Mouse (Mus musculus) lung, embryonic 15.5 days (tissue): ENCODE data around the gene Crybb3. TPM values are rescaled to one million over a fixed set of nuclear protein-coding genes. Genes with fewer than 3 reads are reported as not detected.
A peak's percentile ranks its signal among the peaks of the same experiment; 100 is the strongest.
"Not testable (repeated sequence)": the region's sequence is repeated elsewhere in the genome, so short reads cannot be mapped to it uniquely, and the experiment has no call there.

Experiments used
- ATAC-seq: fragments of 200-750 bp; cut with Nextera tagmentation; 2 replicates; pipeline ENCODE4 v1.8.0; 2017; ENCODE audit warnings: moderate number of reproducible peaks, borderline replicate concordance; ENCODE audit not compliant: low FRiP score, low TSS enrichment; ENCODE audit errors: extremely low read depth
- H3K27ac ChIP-seq: fragments of 300-500 bp; sonication (generic); 2 replicates; pipeline ENCODE4 v1.5.1; 2015; ENCODE audit warnings: moderate library complexity, mild to moderate bottlenecking, inconsistent platforms
- H3K27me3 ChIP-seq: fragments of 300-500 bp; sonication (generic); 2 replicates; pipeline ENCODE4 v1.6.1; 2015; ENCODE audit warnings: inconsistent platforms
- H3K36me3 ChIP-seq: fragments of 300-500 bp; sonication (generic); 2 replicates; pipeline ENCODE4 v1.6.1; 2015; ENCODE audit warnings: inconsistent platforms
- H3K4me1 ChIP-seq: fragments of 300-500 bp; sonication (generic); 2 replicates; pipeline ENCODE4 v1.6.1; 2015; ENCODE audit warnings: inconsistent platforms
- H3K4me2 ChIP-seq: fragments of 300-500 bp; sonication (generic); 2 replicates; pipeline ENCODE4 v1.6.1; 2015; ENCODE audit warnings: inconsistent platforms, mild to moderate bottlenecking, moderate library complexity
- H3K4me3 ChIP-seq: fragments of 300-500 bp; sonication (generic); 2 replicates; pipeline ENCODE4 v1.5.1; 2015; ENCODE audit warnings: mild to moderate bottlenecking, inconsistent platforms
- H3K9ac ChIP-seq: fragments of 300-500 bp; sonication (generic); 2 replicates; pipeline ENCODE4 v1.6.1; 2015; ENCODE audit warnings: inconsistent platforms
- H3K9me3 ChIP-seq: fragments of 300-500 bp; sonication (generic); 2 replicates; pipeline ENCODE4 v1.6.1; 2016; ENCODE audit warnings: inconsistent platforms
- WGBS: fragments of 180-500 bp; shearing (Covaris S2); methylation state at CpG from one replicate; pipeline ENCODE4 v1.1.7; 2015; 5-methylcytosine and 5-hydroxymethylcytosine counted together
- polyA plus RNA-seq: library from polyadenylated mRNA; unstranded; fragments of >200 nt; fragmentation: Nextera tagmentation; extraction: Ambion mirVana; gene quantifications from 2 replicates; pipeline ENCODE4 v1.2.1, GENCODE M21; 2015

Gene Crybb3
- polyA plus RNA-seq, 1 experiment from 2014 or later, result 0.57 TPM

DNA sequence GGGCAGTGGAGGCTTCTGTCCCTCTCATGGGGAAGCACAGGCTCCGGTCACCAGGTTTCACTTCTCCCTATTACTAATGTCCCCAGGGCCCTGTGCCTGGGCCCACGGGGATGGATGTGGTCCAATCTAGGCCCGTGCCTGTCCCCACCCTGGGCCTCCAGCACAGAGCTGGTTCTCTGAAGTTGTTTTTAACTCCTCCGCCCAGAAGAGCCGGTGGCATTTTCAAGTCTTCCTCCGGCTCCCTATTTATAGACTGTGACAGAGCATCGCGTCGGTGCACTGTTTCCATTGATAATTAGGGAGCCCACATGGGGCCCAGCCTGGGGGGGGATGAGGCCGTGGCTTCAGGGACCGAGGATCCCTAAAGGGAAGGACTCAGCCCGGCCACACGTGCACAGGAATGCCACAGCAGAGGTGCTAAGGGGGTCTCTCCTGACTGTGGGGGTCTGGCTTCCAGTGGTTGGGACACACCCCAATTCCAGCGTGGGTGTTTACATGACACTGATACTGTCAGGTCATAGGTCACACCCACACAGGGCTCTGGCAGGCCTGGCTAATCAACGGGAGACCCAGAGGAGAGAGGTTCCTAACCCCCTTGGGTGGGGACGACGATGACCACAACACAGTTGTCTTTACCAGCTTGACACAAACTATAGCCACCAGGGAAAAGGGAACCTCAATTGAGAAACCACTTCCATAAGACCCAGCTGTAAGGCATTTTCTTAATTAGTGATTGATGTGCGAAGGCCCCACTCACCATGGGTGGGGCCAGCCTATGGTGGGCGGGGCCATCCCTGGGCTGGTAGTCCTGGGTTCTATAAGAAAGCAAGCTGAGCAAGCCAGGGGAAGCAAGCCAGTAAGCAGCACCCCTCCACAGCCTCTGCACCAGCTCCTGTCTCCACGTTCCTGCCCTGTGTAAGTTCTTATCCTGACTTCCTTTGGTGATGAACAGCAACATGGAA, 33.2 kb upstream of the Crybb3 start:
- Histone ChIP-seq H3K27me3 (no peaks in the 10 kb centered on the region), H3K36me3 (no peaks in the 10 kb centered on the region), H3K4me3 (no peak overlapping the region), H3K27ac (peak overlapping the region; percentile 64), H3K9ac (no peak overlapping the region), H3K4me1 (peaks cover 51% of the 10 kb centered on the region), H3K9me3 (no peaks in the 10 kb centered on the region), H3K4me2 (no peak overlapping the region)
- 37% methylated on average over 20 of the region's 20 CpGs for WGBS
- ATAC-seq, result no peak

DNA sequence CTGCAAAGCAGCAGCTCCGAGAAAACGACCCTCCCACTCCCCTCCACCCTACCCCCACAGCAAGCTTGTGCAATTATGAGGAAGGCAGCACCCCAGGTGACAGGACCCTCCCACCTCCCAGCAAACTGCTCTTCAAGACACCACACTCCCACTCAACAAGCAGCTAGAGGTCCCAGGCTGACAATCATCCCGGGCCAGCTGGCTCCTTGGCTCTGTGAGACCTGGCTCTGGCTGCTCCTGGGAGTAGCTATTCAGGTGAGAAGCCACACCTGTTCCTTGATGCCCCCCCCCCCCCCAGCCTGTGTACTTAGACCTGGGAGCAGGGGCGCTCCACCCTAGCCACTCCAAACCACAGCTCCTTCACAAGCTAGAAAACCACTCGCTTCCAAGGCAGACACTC, 31.7 kb upstream of the Crybb3 start:
- H3K4me2 ChIP-seq, result no peak overlapping the region
- H3K9ac ChIP-seq, result no peak overlapping the region
- peaks cover 43% of the 10 kb centered on the region for H3K4me1 ChIP-seq
- H3K4me3 ChIP-seq, result no peak overlapping the region
- no peaks in the 10 kb centered on the region for H3K9me3 ChIP-seq
- no peaks in the 10 kb centered on the region for H3K36me3 ChIP-seq
- WGBS, result 22% methylated on average over 5 of the region's 5 CpGs
- peak; percentile 55 for ATAC-seq
- H3K27ac ChIP-seq, result peak overlapping the region; percentile 64
- H3K27me3 ChIP-seq, result no peaks in the 10 kb centered on the region

DNA sequence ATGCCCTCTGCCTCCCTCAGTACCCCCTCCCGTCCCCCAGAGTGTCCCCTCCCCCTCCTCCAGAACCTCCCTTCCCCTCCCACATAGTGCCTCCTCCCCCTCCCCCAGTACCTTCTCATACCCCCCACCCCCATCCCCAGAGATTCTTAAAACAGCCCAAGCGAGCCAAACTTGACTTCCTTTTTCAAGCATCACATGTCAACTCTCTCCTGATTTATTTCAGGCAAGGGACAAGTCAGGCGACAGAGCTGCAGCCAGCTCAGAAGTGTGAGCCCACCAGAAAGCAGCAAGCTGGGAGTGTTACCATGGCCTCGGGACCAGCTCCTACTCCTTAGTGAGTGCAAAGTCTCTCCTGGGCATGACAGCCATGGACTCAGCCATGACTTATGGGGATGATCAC, 30.0 kb upstream of the Crybb3 start:
- H3K36me3 ChIP-seq, result no peaks in the 10 kb centered on the region
- no peak for ATAC-seq
- H3K4me3 ChIP-seq, result no peak overlapping the region
- H3K4me1 ChIP-seq, result peaks cover 50% of the 10 kb centered on the region
- H3K4me2 ChIP-seq, result no peak overlapping the region
- no peak overlapping the region for H3K9ac ChIP-seq
- no peaks in the 10 kb centered on the region for H3K9me3 ChIP-seq
- WGBS, result 9% methylated on average over 4 of the region's 4 CpGs
- H3K27me3 ChIP-seq, result no peaks in the 10 kb centered on the region
- no peak overlapping the region for H3K27ac ChIP-seq

DNA sequence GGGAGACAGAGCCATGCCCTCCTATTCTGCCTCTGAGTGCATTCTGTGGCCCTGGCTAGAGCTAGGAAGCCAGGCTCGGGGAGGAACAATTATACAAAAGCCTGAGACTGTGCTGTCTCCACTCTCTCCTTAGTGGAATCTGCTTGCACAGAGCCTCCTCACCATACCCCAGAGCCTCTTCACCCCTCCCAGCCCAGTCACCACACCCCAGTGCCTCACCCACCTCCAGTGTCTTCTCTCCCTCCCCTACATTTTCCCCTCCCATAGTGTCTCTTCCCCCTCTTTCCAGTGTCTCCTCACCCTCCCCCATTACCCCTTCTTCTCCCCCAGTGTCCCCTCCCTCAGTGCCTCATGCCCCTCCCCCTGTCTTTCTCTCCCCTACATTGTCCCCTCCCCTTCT, 29.5 kb upstream of the Crybb3 start:
- Histone ChIP-seq H3K36me3 (no peaks in the 10 kb centered on the region), H3K9ac (no peak overlapping the region), H3K27ac (peak overlapping the region; percentile 58), H3K27me3 (no peaks in the 10 kb centered on the region), H3K9me3 (no peaks in the 10 kb centered on the region), H3K4me3 (no peak overlapping the region), H3K4me1 (peaks cover 50% of the 10 kb centered on the region), H3K4me2 (no peak overlapping the region)
- no peak for ATAC-seq
- 7% methylated on average over 1 of the region's 1 CpGs for WGBS

DNA sequence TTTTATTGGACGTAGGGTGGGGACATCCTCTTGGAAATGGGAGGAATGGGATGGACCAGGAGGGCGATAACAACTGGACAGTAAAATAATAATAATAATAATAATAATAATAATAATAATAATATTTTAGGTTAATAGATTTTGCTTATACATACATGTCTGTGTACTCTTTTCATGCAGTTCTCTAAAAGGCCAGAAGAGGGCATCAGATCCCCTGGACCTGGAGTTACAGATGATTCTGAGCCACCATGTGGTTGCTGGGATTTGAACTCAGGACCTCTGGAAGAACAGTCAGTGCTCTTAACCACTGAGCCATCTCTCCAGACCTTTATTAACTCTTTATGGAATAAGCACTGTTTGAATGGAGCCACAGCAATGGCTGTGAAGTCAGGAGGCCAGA, 28.3 kb upstream of the Crybb3 start:
- not testable (repeated sequence) for H3K36me3 ChIP-seq, H3K27ac ChIP-seq, H3K4me2 ChIP-seq, H3K9ac ChIP-seq, H3K27me3 ChIP-seq, H3K4me3 ChIP-seq, ATAC-seq, H3K9me3 ChIP-seq
- WGBS, result 84% methylated on average over 2 of the region's 2 CpGs
- H3K4me1 ChIP-seq, result peaks cover 50% of the 10 kb centered on the region

DNA sequence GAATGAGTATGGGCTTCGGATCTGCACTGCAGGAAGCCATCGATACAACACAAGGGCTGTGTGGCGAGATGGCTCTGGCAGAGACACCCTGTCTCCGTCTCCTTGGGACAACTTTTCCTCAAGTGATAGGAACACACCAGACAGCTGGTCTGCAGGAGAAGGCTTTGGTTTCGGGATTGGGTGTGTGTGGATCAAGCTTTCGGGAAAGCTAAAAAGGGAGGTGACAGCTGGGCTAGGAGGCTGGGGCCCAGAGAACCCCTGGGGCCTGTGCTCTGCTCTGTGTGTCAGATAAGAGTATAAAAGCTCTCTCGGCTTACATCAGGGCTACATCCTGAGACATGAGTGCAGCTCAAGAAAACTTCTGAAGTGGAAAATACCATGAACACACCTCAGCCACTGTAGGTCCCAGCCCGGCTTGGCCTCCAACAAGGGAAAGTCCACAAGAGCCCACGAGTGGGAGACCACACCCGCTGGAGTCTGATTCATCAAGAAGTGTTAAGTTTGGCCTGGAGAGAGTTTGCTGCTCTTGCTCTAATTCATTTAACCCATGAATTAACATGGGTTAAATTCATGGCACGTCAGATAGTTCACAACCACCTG, 26.9 kb upstream of the Crybb3 start:
- Histone ChIP-seq H3K4me2 (no peak overlapping the region), H3K36me3 (no peaks in the 10 kb centered on the region), H3K4me3 (no peak overlapping the region), H3K27me3 (no peaks in the 10 kb centered on the region), H3K9ac (no peak overlapping the region), H3K27ac (peak overlapping the region; percentile 73), H3K4me1 (peaks cover 36% of the 10 kb centered on the region), H3K9me3 (no peaks in the 10 kb centered on the region)
- 52% methylated on average over 11 of the region's 11 CpGs for WGBS
- no peak for ATAC-seq

DNA sequence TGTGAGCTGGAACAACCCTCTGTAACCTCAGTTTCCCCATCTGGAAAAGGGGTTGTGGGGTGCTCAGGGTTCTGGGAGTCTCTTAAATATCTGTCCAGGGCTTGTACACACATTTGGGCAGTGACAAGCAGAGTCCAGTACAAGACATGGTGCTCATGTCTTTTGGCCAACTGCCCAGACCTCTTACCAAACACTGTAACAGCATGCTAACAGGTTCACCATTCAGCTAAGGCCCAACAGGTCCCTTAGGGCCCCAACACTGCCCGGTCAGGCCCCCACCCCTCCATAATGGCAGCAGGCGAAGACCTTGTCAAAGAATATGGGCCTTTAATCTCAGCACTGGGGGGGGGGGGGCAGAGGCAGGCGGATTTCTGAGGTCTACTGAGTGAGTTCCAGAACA, 26.3 kb upstream of the Crybb3 start:
- no peaks in the 10 kb centered on the region for H3K9me3 ChIP-seq
- 36% methylated on average over 3 of the region's 3 CpGs for WGBS
- H3K27ac ChIP-seq, result peak overlapping the region; percentile 73
- no peak; the same call in 1 of the 2 replicates for ATAC-seq
- H3K9ac ChIP-seq, result no peak overlapping the region
- H3K27me3 ChIP-seq, result no peaks in the 10 kb centered on the region
- H3K36me3 ChIP-seq, result no peaks in the 10 kb centered on the region
- no peak overlapping the region for H3K4me2 ChIP-seq
- no peak overlapping the region for H3K4me3 ChIP-seq
- H3K4me1 ChIP-seq, result peaks cover 31% of the 10 kb centered on the region

DNA sequence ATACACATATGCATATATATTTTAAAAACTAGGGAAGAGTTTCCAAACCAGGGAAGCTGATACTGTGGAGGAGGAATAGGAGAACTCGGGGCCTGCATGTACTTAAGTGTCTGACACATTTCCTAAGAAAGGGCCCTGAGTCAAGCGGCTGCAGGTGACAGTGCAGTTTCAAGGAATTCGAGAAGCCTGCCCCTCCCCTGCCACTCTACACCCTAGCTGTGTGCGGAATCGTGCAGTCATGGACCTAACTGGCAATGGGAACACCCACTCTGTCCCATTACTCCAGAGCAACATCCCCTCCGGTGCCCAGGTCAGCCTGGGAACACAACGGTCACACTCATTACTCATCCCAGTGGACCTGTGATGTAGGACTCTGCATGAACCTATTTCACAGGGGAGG, 25.2 kb upstream of the Crybb3 start:
- Histone ChIP-seq H3K9ac (no peak overlapping the region), H3K36me3 (no peaks in the 10 kb centered on the region), H3K4me1 (peaks cover 21% of the 10 kb centered on the region), H3K4me3 (no peak overlapping the region), H3K9me3 (no peaks in the 10 kb centered on the region), H3K27ac (peak overlapping the region; percentile 48), H3K4me2 (no peak overlapping the region), H3K27me3 (no peaks in the 10 kb centered on the region)
- WGBS, result 54% methylated on average over 7 of the region's 7 CpGs
- ATAC-seq, result no peak

DNA sequence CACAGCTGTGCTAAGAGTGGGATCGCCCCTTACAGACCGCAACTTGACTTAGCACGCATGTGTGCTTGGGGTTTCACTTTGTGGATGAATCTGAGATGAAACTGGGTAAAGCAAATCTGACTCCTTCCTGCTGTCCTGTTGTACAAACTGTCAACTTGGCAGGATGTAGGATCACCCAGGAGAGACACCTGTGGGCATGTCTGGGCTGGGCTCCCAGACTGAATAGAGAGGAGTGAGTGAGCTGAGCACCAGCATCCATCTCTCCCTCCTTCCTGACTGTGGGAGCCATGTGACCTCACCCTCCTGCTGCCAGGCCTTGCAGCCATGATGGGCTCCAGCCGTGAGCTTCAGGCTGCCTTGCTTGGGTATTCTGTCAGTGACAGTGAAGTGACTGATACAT, 24.1 kb upstream of the Crybb3 start:
- H3K9me3 ChIP-seq, result no peaks in the 10 kb centered on the region
- peaks cover 15% of the 10 kb centered on the region for H3K4me1 ChIP-seq
- H3K4me2 ChIP-seq, result no peak overlapping the region
- H3K9ac ChIP-seq, result no peak overlapping the region
- H3K4me3 ChIP-seq, result no peak overlapping the region
- WGBS, result 84% methylated on average over 4 of the region's 4 CpGs
- ATAC-seq, result no peak
- H3K27me3 ChIP-seq, result no peaks in the 10 kb centered on the region
- no peak overlapping the region for H3K27ac ChIP-seq
- H3K36me3 ChIP-seq, result 0 out of 2 replicates have a peak, but pooled peaks cover 2% of the 10 kb centered on the region

DNA sequence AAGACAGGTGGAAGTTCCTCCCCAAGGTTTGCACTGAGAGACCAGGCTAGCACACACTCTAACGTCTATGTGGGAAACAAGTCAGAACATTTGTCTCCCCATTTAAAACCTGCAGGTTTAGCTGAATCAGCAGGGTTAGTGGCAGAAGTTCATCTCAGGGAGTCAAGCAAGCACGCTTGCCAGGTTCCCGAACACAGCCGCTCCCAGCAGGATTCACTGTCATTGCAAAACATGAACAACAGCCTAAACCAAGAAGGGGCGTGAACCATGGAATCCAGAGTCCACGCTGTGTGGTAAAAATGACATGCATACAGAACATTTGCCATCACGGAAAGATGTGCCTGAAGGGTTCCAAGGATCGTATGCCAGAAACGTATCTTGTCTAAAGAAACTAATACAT, 23.7 kb upstream of the Crybb3 start:
- peaks cover 17% of the 10 kb centered on the region for H3K4me1 ChIP-seq
- no peak overlapping the region for H3K9ac ChIP-seq
- H3K27me3 ChIP-seq, result no peaks in the 10 kb centered on the region
- no peak overlapping the region for H3K27ac ChIP-seq
- ATAC-seq, result no peak
- H3K9me3 ChIP-seq, result no peaks in the 10 kb centered on the region
- H3K4me3 ChIP-seq, result no peak overlapping the region
- no peak overlapping the region for H3K4me2 ChIP-seq
- 0 out of 2 replicates have a peak, but pooled peaks cover 4% of the 10 kb centered on the region for H3K36me3 ChIP-seq
- WGBS, result 76% methylated on average over 9 of the region's 9 CpGs

DNA sequence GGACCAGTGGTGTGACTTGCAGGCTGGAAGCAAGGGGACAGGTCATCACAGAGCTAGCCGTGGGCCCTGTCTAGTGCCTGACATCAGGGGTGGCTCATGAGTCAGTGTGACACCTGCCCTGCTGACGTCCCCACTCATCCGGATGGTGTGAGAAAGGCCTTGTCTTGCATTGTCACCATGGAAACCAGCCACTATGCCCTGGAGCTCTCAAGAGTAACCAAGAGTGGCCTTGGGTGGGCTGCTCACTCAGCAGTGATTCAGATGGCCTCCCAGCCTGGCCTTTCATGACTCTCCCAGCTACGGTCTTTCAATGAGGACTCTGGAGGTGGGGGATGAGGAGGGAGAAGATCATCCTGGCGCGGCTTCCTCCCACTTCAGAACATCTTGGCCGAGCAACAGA, 21.1 kb upstream of the Crybb3 start:
- Histone ChIP-seq H3K27me3 (no peaks in the 10 kb centered on the region), H3K27ac (no peak overlapping the region), H3K4me2 (no peak overlapping the region), H3K9ac (no peak overlapping the region), H3K36me3 (0 out of 2 replicates have a peak, but pooled peaks cover 5% of the 10 kb centered on the region), H3K4me1 (peaks cover 10% of the 10 kb centered on the region; the same call in 1 of the 2 replicates), H3K9me3 (no peaks in the 10 kb centered on the region), H3K4me3 (no peak overlapping the region)
- ATAC-seq, result no peak
- WGBS, result 46% methylated on average over 7 of the region's 7 CpGs

DNA sequence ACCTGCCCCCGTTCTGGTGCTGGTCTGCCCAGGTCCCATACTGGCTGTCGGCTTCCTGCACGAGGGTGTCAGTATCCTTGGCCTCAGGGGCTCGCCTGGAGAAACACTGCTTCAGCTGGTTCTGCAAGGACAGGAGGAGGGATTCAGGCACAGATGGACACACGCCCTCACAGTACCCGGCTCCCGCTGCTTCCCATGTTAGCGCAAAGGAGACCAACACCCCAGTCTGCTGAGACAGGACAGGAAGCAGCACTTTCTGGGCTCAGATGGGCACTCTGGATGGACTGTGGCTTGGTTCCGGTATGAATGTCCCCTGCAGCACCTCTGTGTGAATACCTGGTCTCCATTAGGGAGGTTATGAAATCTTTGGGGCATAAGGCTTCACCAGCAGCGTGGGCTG, 20.1 kb upstream of the Crybb3 start:
- WGBS, result 79% methylated on average over 10 of the region's 10 CpGs
- Histone ChIP-seq H3K27me3 (no peaks in the 10 kb centered on the region), H3K4me1 (peaks cover 6% of the 10 kb centered on the region; the same call in 1 of the 2 replicates), H3K4me2 (no peak overlapping the region), H3K9me3 (no peaks in the 10 kb centered on the region), H3K9ac (no peak overlapping the region), H3K27ac (0 out of 2 replicates have a peak overlapping the region, but pooled peaks have one; percentile 2), H3K4me3 (no peak overlapping the region), H3K36me3 (0 out of 2 replicates have a peak, but pooled peaks cover 9% of the 10 kb centered on the region)
- no peak for ATAC-seq
